Mouse (Mus musculus): ENCODE results near the gene Gm20388.

- TF ChIP-seq HCFC1 (IDR thresholded peaks at IDR 0.05; ENCODE audit: borderline replicate concordance, insufficient read depth, low read length): no peak
- TF ChIP-seq ZNF384 (IDR thresholded peaks at IDR 0.05; ENCODE audit: low read depth, low read length): no peak
These were observed 2650.6 kb downstream of the Gm20388 start for GRCm38 (mm10) chr8:122561199-122561598.
